Mouse (Mus musculus) lung, postnatal 0 days (tissue): ENCODE data around the gene Dync1i2. TPM values are rescaled to one million over a fixed set of nuclear protein-coding genes. Genes with fewer than 3 reads are reported as not detected.

ENCODE experiments used
- ATAC-seq: fragments of 200-750 bp; cut with Nextera tagmentation; 2 replicates; pipeline ENCODE4 v1.8.0; 2017; ENCODE audit warnings: moderate library complexity
- DNase-seq: peaks from one replicate; pipeline ENCODE4 v3.0.0-alpha.2; 2016; ENCODE audit warnings: low spot score
- H3K27ac ChIP-seq: fragments of 300-500 bp; sonication (generic); 2 replicates; pipeline ENCODE4 v1.5.1; 2014; ENCODE audit warnings: antibody characterized with exemption, mild to moderate bottlenecking, low read length, mixed read lengths
- H3K27me3 ChIP-seq: fragments of 300-500 bp; sonication (generic); replicated peaks from 2 replicates; pipeline ENCODE4 v1.6.1; 2014; ENCODE audit warnings: low read length, mixed read lengths; ENCODE audit not compliant: insufficient read depth
- H3K36me3 ChIP-seq: fragments of 300-500 bp; sonication (generic); 2 replicates; pipeline ENCODE4 v1.6.1; 2014; ENCODE audit warnings: low read length, mixed read lengths; ENCODE audit not compliant: insufficient read depth
- H3K4me1 ChIP-seq: fragments of 300-500 bp; sonication (generic); 2 replicates; pipeline ENCODE4 v1.6.1; 2014; ENCODE audit warnings: antibody characterized with exemption, low read depth, low read length, mixed read lengths; ENCODE audit not compliant: insufficient read depth
- H3K4me2 ChIP-seq: fragments of 300-500 bp; sonication (generic); replicated peaks from 2 replicates; pipeline ENCODE4 v1.6.1; 2014; ENCODE audit warnings: low read depth, mild to moderate bottlenecking, low read length, moderate library complexity, mixed read lengths
- H3K4me3 ChIP-seq: fragments of 300-500 bp; sonication (generic); 2 replicates; pipeline ENCODE4 v1.5.1; 2014; ENCODE audit warnings: low read depth, low read length
- H3K9ac ChIP-seq: fragments of 300-500 bp; sonication (generic); replicated peaks from 2 replicates; pipeline ENCODE4 v1.6.1; 2014; ENCODE audit warnings: low read depth, mild to moderate bottlenecking
- H3K9me3 ChIP-seq: fragments of 300-500 bp; sonication (generic); 2 replicates; pipeline ENCODE4 v1.6.1; 2016; ENCODE audit warnings: low read length, mixed read lengths
- CTCF ChIP-seq: IDR thresholded peaks from 2 replicates; pipeline ENCODE4 v1.5.1; 2016; ENCODE audit warnings: antibody characterized with exemption, mild to moderate bottlenecking
- EP300 ChIP-seq: IDR thresholded peaks from 2 replicates; pipeline ENCODE4 v1.6.1; 2016; ENCODE audit warnings: antibody characterized with exemption, mild to moderate bottlenecking, control low read depth
- WGBS: fragments of 180-500 bp; shearing (Covaris S2); extraction: QIAGEN DNeasy Blood & Tissue Kit; methylation state at CpG from one replicate; pipeline ENCODE4 v1.1.7; 2014; 5-methylcytosine and 5-hydroxymethylcytosine counted together
- polyA plus RNA-seq: library from polyadenylated mRNA; unstranded; fragments of >200 nt; fragmentation: Nextera tagmentation; extraction: Ambion mirVana; gene quantifications from 2 replicates; pipeline ENCODE4 v1.2.1, GENCODE M21; 2015

The Dync1i2 gene
- polyA plus RNA-seq, 1 experiment from 2014 or later = 76.6 TPM

DNA sequence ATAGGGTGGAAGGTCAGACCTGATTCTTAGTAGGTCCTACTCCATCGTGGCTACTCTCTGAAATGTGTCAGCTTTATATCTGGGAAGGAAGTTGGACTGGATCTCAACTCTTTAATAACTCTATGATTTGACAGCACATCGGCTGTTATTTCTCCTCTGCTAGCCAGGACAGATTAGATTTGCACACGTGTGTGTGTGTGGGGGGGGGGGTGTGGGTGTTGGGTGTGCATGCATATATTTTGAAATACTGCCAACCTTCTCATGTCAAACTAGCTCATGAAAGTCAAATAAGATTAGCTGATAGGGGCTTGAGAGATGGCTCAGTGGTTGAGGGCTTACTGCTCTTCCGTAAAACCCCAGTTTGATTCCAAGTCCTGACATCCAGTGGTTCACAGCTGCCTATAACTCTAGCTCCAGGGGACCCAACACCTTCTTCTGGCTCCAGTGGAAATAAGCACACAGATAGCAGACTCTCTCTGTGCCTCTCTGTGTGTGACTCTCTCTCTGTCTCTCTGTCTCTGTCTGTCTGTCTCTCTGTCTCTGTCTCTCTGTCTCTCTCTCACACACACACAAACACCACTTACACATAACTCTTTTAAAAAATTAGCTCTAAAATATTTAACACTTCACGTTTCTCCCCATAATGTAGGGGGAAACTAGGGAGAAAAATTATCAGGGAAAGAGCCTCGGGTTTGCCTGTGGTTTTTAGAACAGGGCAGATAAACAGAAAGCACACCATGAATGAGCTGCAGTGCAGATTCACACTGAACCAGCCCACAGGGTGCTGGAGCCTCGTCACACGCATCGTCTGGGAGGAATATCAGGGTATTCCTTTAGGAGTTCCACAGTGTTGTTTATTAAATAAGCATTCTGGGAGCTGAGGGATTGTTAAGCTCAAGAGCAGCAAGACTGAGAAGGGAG, 34.9 kb upstream of the Dync1i2 start:
- H3K27ac ChIP-seq = no peak overlapping the region
- no peaks in the 10 kb centered on the region for H3K4me1 ChIP-seq
- H3K36me3 ChIP-seq = no peaks in the 10 kb centered on the region
- ATAC-seq (no peak), DNase-seq (no peak)
- no peak overlapping the region for H3K9ac ChIP-seq
- no peaks in the 10 kb centered on the region for H3K9me3 ChIP-seq
- H3K27me3 ChIP-seq = no peaks in the 10 kb centered on the region
- H3K4me3 ChIP-seq = no peak overlapping the region
- 41% methylated on average over 9 of the region's 9 CpGs for WGBS
- TF ChIP-seq CTCF = no peak
- no peak for TF ChIP-seq EP300
- H3K4me2 ChIP-seq = no peak overlapping the region

DNA sequence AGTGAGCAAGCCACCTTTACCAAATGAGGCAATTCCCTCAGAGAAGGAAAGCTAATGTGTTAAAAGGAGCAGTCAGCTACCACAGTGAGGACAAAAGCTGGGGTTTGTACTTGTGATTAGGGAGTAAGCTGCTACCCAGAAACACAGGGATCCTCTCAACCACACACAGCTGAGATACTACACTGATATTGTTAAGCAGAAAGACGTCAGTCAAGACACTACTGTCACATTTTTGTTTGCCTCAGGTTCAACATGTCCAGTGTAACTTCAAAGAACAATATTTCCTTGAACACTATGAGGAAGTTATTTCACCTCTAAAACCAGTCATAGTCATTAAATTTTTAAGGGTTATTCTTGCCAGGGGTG, 34.3 kb upstream of the Dync1i2 start:
- no peak for TF ChIP-seq EP300
- WGBS = 41% methylated on average over 1 of the region's 1 CpGs
- no peak overlapping the region for H3K27ac ChIP-seq
- H3K9ac ChIP-seq = no peak overlapping the region
- ATAC-seq (no peak), DNase-seq (no peak)
- H3K4me1 ChIP-seq = no peaks in the 10 kb centered on the region
- H3K27me3 ChIP-seq = no peaks in the 10 kb centered on the region
- no peak overlapping the region for H3K4me3 ChIP-seq
- no peaks in the 10 kb centered on the region for H3K9me3 ChIP-seq
- H3K4me2 ChIP-seq = no peak overlapping the region
- no peaks in the 10 kb centered on the region for H3K36me3 ChIP-seq

DNA sequence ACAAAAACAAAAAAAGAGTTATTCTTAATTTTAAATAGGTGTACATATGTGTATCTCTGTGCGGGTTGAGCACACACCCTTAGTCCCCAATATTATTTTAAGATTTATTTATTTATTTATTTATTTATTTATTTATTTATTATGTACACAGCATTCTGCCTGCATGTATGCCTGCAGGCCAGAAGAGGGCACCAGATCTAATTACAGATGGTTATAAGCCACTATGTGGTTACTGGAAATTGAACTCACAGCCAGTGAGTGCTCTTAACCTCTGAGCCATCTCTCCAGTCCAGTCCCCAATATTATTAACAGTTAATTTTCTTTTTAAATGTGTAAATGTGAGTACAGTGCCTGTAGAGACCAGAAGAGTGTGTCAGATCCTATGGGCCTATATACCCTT, 33.7 kb upstream of the Dync1i2 start:
- Histone ChIP-seq H3K4me2 (no peak overlapping the region), H3K36me3 (no peaks in the 10 kb centered on the region), H3K9ac (no peak overlapping the region), H3K4me3 (no peak overlapping the region), H3K4me1 (no peaks in the 10 kb centered on the region), H3K27me3 (no peaks in the 10 kb centered on the region), H3K9me3 (no peaks in the 10 kb centered on the region), H3K27ac (no peak overlapping the region)
- DNase-seq = no peak
- 97% methylated on average over 1 of the region's 1 CpGs for WGBS
- ATAC-seq = no peak
- TF ChIP-seq CTCF (no peak), EP300 (no peak)

DNA sequence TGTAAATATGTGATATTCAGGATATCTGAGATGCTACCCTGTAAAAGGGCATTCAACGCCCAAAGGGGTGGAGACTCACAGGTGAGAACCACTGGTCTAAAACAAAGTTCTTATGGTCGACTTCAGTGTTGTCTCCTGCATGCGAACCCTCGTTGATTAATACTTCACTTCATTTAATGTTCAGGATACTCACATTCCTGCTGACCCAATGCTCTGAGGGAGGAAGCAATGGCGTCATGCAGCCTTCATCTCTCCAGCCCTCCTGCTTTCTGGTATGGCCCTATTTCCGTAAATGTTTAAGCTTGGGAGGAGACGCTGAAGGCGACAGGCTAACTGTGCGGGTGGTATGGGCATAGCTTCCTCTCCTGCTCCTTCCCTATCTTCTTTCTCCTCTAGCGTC, 31.8 kb upstream of the Dync1i2 start:
- Histone ChIP-seq H3K4me3 (no peak overlapping the region), H3K4me1 (no peaks in the 10 kb centered on the region), H3K9me3 (no peaks in the 10 kb centered on the region), H3K4me2 (no peak overlapping the region), H3K27me3 (no peaks in the 10 kb centered on the region), H3K27ac (no peak overlapping the region), H3K9ac (no peak overlapping the region), H3K36me3 (no peaks in the 10 kb centered on the region)
- TF ChIP-seq CTCF (no peak), EP300 (no peak)
- WGBS = 73% methylated on average over 10 of the region's 10 CpGs
- ATAC-seq = no peak
- no peak for DNase-seq

DNA sequence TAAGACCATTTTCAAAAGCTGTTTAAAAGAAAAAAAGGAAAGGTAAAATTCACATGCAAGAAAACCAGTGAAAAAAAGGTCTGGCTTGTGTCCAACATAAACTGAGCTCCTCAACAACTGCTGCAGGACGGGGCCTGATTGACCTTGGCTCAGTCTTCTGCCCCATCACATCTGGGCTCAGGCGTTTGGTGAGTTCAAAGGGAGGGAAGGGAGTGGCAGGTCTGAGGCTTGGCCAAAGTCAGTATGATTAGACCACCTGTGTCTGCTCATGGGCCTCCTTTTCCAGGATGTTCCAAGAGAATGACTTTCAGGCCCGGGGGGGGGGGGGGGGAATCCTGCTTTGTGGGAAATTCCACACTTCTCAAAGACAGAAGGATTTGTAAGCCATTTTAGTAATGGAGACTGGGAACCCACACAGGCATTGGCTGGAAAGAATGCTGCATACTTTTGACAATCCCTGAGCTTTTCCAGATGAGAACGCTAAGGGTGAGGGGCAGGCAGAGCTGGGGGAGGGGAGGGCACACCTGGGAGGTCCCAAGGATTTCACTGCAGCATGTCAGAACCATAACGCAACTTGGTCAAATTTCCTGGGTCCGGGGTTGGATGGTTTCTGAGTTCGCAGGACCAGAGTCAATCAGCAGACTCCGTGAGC, 30.8 kb upstream of the Dync1i2 start:
- H3K36me3 ChIP-seq = no peaks in the 10 kb centered on the region
- H3K4me3 ChIP-seq = no peak overlapping the region
- no peak overlapping the region for H3K4me2 ChIP-seq
- H3K9ac ChIP-seq = no peak overlapping the region
- no peaks in the 10 kb centered on the region for H3K27me3 ChIP-seq
- H3K9me3 ChIP-seq = no peaks in the 10 kb centered on the region
- DNase-seq = no peak
- H3K4me1 ChIP-seq = no peaks in the 10 kb centered on the region
- ATAC-seq = no peak
- no peak overlapping the region for H3K27ac ChIP-seq
- TF ChIP-seq CTCF (no peak), EP300 (no peak)
- WGBS = 45% methylated on average over 8 of the region's 8 CpGs

DNA sequence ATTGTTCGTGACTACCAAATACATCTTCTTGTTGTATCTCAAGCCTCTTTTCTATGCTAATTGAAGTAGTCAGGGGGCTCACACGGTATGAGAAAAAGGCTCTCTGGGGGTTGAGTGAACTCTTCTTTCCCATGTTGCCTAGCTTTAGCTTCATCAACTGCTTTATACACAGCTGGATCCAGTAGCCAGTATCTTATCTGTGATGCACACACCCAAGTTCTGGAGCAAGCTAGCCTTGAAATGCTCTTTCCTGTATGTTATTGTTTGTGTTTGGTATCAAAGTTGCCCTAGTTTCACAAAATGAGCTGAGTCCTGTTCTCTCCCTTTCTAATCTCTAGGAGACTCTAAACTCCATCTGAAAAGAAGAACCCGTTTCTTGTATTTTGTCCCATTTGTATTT, 23.6 kb upstream of the Dync1i2 start:
- no peaks in the 10 kb centered on the region for H3K9me3 ChIP-seq
- H3K4me2 ChIP-seq = no peak overlapping the region
- H3K36me3 ChIP-seq = no peaks in the 10 kb centered on the region
- H3K9ac ChIP-seq = no peak overlapping the region
- no peak overlapping the region for H3K4me3 ChIP-seq
- no peak for DNase-seq
- no peak overlapping the region for H3K27ac ChIP-seq
- no peak for ATAC-seq
- H3K4me1 ChIP-seq = no peaks in the 10 kb centered on the region
- TF ChIP-seq CTCF = no peak
- no peak for TF ChIP-seq EP300
- WGBS = 64% methylated on average over 3 of the region's 3 CpGs
- H3K27me3 ChIP-seq = no peaks in the 10 kb centered on the region
